Mouse (Mus musculus): ENCODE data around the gene Lrmda. TPM values are rescaled to one million over a fixed set of nuclear protein-coding genes. Genes with fewer than 3 reads are reported as not detected.
A peak's percentile ranks its signal among the peaks of the same experiment; 100 is the strongest.

The Lrmda gene
- total and polyA plus RNA-seq, 2 experiments = 0.18 to 0.50 TPM

DNA sequence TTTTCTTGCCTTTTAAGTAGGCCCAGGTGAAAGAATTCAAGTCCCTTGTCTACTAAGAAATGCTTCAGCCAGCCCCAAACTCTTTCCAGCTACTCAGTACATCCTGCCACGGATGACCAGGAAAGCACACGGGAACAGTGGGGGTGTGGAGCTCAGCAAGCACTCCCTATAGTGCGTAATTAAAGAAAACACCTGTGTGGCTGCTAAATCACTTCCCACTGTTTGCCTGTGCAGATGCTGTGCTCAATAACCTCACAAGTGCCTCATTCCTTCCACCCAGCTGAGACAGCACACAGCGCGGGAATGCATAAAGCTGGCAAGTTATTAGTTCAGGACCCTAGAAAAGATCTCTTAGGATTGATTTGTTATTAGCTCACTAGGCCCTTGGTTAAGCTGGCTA is 949.2 kb downstream of the Lrmda start:
- no peaks in the 10 kb centered on the region for H3K4me1 ChIP-seq (ENCODE audit: control insufficient read depth, insufficient read depth, low read length)
- H3K79me2 ChIP-seq (ENCODE audit: control insufficient read depth, insufficient read depth, low read length) = no peaks in the 10 kb centered on the region
- H3K4me3 ChIP-seq (ENCODE audit: insufficient read depth, low read depth, low read length) = no peak overlapping the region
- H3K36me3 ChIP-seq (ENCODE audit: control insufficient read depth, insufficient read depth, low read length) = no peaks in the 10 kb centered on the region
- TF ChIP-seq CTCF (IDR thresholded peaks at IDR 0.05; ENCODE audit: low read depth, low read length) = no peak
- TF ChIP-seq POLR2A (IDR thresholded peaks at IDR 0.05; ENCODE audit: extremely low read depth, insufficient read depth, low read length) = no peak
- H3K9ac ChIP-seq (ENCODE audit: low read depth, low read length) = no peak overlapping the region
- no peaks in the 10 kb centered on the region for H3K27me3 ChIP-seq (ENCODE audit: control insufficient read depth, insufficient read depth, low read length)
- DNase-seq (ENCODE audit: extremely low read depth, low read depth, low spot score) = no peak
- H3K27ac ChIP-seq (replicated peaks; ENCODE audit: insufficient read depth, low read depth, low read length) = no peak overlapping the region
- 80% methylated on average over 5 of the region's 5 CpGs for WGBS

DNA sequence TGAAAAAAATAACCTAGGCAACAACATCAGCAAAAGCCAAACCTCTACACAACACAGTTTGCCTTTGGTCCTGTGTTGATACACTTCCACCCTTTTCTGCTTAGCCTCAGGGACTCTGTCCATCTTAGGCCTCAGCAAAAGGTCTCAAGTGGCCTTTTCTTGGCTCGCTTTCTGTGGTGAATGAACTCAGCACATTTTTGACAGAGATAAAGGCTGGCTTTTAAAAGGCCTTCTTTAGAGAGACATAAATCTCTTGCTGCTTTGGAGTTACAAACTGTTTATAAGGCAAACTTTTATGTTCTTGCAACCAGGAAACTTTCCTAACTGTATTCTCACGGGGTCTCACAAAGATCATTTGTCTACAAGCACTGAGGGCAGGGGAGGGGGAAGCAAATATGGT is 967.2 kb downstream of the Lrmda start:
- Histone ChIP-seq H3K4me3 (ENCODE audit: insufficient read depth, low read depth, low read length) (no peak overlapping the region), H3K4me1 (ENCODE audit: control insufficient read depth, insufficient read depth, low read length) (no peaks in the 10 kb centered on the region), H3K79me2 (ENCODE audit: control insufficient read depth, insufficient read depth, low read length) (no peaks in the 10 kb centered on the region), H3K27ac (replicated peaks; ENCODE audit: insufficient read depth, low read depth, low read length) (no peak overlapping the region), H3K9ac (ENCODE audit: low read depth, low read length) (no peak overlapping the region), H3K27me3 (ENCODE audit: control insufficient read depth, insufficient read depth, low read length) (no peaks in the 10 kb centered on the region), H3K36me3 (ENCODE audit: control insufficient read depth, insufficient read depth, low read length) (no peaks in the 10 kb centered on the region)
- TF ChIP-seq POLR2A (IDR thresholded peaks at IDR 0.05; ENCODE audit: extremely low read depth, insufficient read depth, low read length) (no peak), CTCF (IDR thresholded peaks at IDR 0.05; ENCODE audit: low read depth, low read length) (no peak)
- peak; percentile 33 for DNase-seq (ENCODE audit: extremely low read depth, low read depth, low spot score)
- WGBS = 72% methylated on average over 2 of the region's 2 CpGs

DNA sequence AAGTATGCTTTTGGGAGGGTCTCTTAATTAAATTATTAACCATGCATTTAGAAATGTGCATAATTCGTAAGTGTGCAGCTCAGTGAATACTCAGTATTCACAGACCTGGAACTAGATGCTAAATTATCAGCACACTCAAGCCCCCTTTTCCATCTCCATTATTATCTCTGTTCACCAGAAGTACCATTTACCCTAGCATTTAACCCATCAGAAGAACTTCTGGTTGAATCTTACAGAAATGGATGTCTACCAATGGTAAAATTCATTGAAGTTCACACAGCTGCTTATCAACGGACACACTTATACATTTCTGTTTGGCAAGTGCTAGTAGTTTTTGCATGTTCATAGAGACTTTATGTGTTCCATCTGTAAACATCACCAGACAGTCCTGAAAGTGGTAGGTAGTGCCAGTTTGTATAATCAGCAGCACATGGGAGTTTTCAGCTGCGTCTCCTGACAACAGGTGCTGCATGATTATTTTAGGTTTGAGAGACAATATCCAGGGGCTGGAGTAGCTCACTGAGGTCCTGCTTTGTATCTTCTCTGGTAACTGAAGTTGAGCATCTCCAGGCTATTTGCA is 968.7 kb downstream of the Lrmda start:
- H3K27me3 ChIP-seq (ENCODE audit: control insufficient read depth, insufficient read depth, low read length) = no peaks in the 10 kb centered on the region
- DNase-seq (ENCODE audit: extremely low read depth, low read depth, low spot score) = no peak
- no peaks in the 10 kb centered on the region for H3K4me1 ChIP-seq (ENCODE audit: control insufficient read depth, insufficient read depth, low read length)
- no peak overlapping the region for H3K9ac ChIP-seq (ENCODE audit: low read depth, low read length)
- H3K4me3 ChIP-seq (ENCODE audit: insufficient read depth, low read depth, low read length) = no peak overlapping the region
- H3K36me3 ChIP-seq (ENCODE audit: control insufficient read depth, insufficient read depth, low read length) = no peaks in the 10 kb centered on the region
- TF ChIP-seq POLR2A (IDR thresholded peaks at IDR 0.05; ENCODE audit: extremely low read depth, insufficient read depth, low read length) = no peak
- no peak overlapping the region for H3K27ac ChIP-seq (replicated peaks; ENCODE audit: insufficient read depth, low read depth, low read length)
- 91% methylated on average over 3 of the region's 3 CpGs for WGBS
- H3K79me2 ChIP-seq (ENCODE audit: control insufficient read depth, insufficient read depth, low read length) = no peaks in the 10 kb centered on the region

DNA sequence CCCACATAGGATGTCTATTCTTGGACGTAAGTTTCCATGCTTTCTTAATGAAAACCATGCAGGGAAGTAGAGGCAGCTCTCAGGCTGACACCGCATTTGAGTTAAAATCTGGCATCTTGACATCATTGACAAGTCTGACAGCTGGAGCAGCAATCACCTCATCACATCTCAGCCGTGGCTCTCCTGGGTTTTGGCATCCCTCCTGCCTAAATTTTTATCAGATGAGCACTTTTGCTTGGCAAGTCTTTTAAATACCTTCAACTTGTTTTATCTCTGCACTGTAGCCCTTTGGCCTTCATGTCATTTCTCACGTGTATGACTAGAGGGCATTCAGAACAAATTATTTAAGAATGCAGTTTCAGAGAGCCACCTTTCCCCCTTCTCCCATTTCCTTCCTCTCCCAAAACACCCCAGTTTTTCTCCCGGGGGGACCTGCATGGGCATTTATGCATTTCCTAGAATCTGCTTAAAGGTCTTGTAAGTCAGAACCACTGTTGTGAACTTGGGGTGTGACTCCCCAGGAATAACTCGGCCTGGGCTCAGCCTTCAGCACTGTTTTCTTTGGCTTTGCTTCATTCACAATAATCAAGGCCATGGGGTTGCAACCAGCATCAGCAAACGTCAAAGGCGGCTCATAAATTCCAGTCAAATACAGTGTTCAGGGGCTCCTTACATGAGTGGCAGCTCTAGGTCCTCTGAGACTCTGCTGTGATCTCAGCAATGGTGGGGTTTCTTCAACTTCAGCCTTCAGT is 975.8 kb downstream of the Lrmda start:
- DNase-seq (ENCODE audit: extremely low read depth, low read depth, low spot score) = no peak
- no peak overlapping the region for H3K4me3 ChIP-seq (ENCODE audit: insufficient read depth, low read depth, low read length)
- no peak for TF ChIP-seq POLR2A (IDR thresholded peaks at IDR 0.05; ENCODE audit: extremely low read depth, insufficient read depth, low read length)
- TF ChIP-seq CTCF (IDR thresholded peaks at IDR 0.05; ENCODE audit: low read depth, low read length) = no peak
- no peaks in the 10 kb centered on the region for H3K4me1 ChIP-seq (ENCODE audit: control insufficient read depth, insufficient read depth, low read length)
- H3K36me3 ChIP-seq (ENCODE audit: control insufficient read depth, insufficient read depth, low read length) = no peaks in the 10 kb centered on the region
- no peak overlapping the region for H3K27ac ChIP-seq (replicated peaks; ENCODE audit: insufficient read depth, low read depth, low read length)
- WGBS = 74% methylated on average over 8 of the region's 8 CpGs
- H3K79me2 ChIP-seq (ENCODE audit: control insufficient read depth, insufficient read depth, low read length) = no peaks in the 10 kb centered on the region
- H3K27me3 ChIP-seq (ENCODE audit: control insufficient read depth, insufficient read depth, low read length) = no peaks in the 10 kb centered on the region
- no peak overlapping the region for H3K9ac ChIP-seq (ENCODE audit: low read depth, low read length)

DNA sequence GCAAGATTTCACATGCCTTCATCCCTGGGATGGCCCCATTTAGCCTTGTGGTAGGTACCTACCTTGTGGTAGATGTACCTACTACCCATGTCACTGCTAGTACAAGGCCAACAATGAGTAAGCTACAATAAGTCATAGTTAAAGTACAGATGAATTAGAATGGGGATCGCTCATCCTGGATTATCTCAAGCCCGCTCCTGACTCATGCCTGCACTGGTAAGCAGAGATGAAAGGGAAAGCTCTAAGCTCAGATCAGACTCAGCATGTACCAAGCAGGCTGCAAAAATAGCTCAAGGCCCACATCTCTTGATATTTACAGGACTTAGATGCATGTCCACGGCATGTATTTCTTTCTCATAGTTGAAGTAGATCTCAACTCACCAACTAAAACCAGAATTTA is 979.4 kb downstream of the Lrmda start:
- no peak for DNase-seq (ENCODE audit: extremely low read depth, low read depth, low spot score)

DNA sequence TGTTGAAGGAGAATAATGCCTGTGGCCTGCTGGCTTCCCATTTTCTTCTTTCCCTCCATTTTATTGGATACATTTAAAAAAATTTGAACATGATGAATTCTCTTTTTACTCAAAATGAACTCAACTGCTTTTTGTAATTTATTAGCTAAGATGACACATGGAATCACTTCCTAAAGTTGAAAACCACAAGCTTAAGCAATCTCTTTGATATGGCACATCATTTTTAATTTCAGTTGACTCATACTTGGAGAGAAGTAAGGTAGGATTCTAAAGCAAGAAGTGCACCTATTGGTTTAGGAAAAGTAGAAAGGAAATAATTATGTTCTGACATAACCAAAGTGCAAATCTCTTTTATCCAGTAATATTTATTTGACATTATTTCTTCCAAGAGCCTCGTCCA is 992.5 kb downstream of the Lrmda start:
- Histone ChIP-seq H3K4me3 (ENCODE audit: insufficient read depth, low read depth, low read length) (no peak overlapping the region), H3K4me1 (ENCODE audit: control insufficient read depth, insufficient read depth, low read length) (no peaks in the 10 kb centered on the region), H3K79me2 (ENCODE audit: control insufficient read depth, insufficient read depth, low read length) (no peaks in the 10 kb centered on the region), H3K27ac (replicated peaks; ENCODE audit: insufficient read depth, low read depth, low read length) (no peak overlapping the region), H3K9ac (ENCODE audit: low read depth, low read length) (no peak overlapping the region), H3K36me3 (ENCODE audit: control insufficient read depth, insufficient read depth, low read length) (no peaks in the 10 kb centered on the region), H3K27me3 (ENCODE audit: control insufficient read depth, insufficient read depth, low read length) (no peaks in the 10 kb centered on the region)
- 78% methylated on average over 1 of the region's 1 CpGs for WGBS
- DNase-seq (ENCODE audit: extremely low read depth, low read depth, low spot score) = no peak
- TF ChIP-seq POLR2A (IDR thresholded peaks at IDR 0.05; ENCODE audit: extremely low read depth, insufficient read depth, low read length) (no peak), CTCF (IDR thresholded peaks at IDR 0.05; ENCODE audit: low read depth, low read length) (no peak)

More for the DNA sequence above, 979.4 kb downstream of the Lrmda start:
- H3K36me3 ChIP-seq (ENCODE audit: control insufficient read depth, insufficient read depth, low read length) = no peaks in the 10 kb centered on the region
- H3K27me3 ChIP-seq (ENCODE audit: control insufficient read depth, insufficient read depth, low read length) = no peaks in the 10 kb centered on the region
- no peaks in the 10 kb centered on the region for H3K4me1 ChIP-seq (ENCODE audit: control insufficient read depth, insufficient read depth, low read length)
- TF ChIP-seq POLR2A (IDR thresholded peaks at IDR 0.05; ENCODE audit: extremely low read depth, insufficient read depth, low read length) (no peak), CTCF (IDR thresholded peaks at IDR 0.05; ENCODE audit: low read depth, low read length) (no peak)
- H3K79me2 ChIP-seq (ENCODE audit: control insufficient read depth, insufficient read depth, low read length) = no peaks in the 10 kb centered on the region
- no peak overlapping the region for H3K4me3 ChIP-seq (ENCODE audit: insufficient read depth, low read depth, low read length)
- no peak overlapping the region for H3K27ac ChIP-seq (replicated peaks; ENCODE audit: insufficient read depth, low read depth, low read length)
- WGBS = 86% methylated on average over 3 of the region's 3 CpGs
- no peak overlapping the region for H3K9ac ChIP-seq (ENCODE audit: low read depth, low read length)

Data from liver, adult 2 months (tissue).